Mouse (Mus musculus): Measurements from ENCODE around the gene Kcnrg. TPM values are rescaled to one million over a fixed set of nuclear protein-coding genes. Genes with fewer than 3 reads are reported as not detected.

Gene Kcnrg
- polyA plus RNA-seq (2012; rRNA removed), result not detected in 2 replicates

GRCm38 (mm10) chr14:61607157-61607556, at the start of gene Kcnrg:
Kcnrg (plus strand) TSS chr14:61607457.

GRCm38 (mm10) chr14:61597968-61598367, 9.3 kb upstream of the Kcnrg start, which contains the start of gene Trim13:
Trim13 (plus strand) TSS chr14:61598247.

Other genes starting within 250 kb of the Kcnrg start
- 2.3 and 2.4 TPM in 2 replicates for gene Ebpl, start 247.0 kb upstream of the Kcnrg start, polyA plus RNA-seq (2012; rRNA removed)
- 2.3 and 3.2 TPM in 2 replicates for gene Kpna3, start 167.6 kb upstream of the Kcnrg start, polyA plus RNA-seq (2012; rRNA removed)
- 18.0 and 22.7 TPM in 2 replicates for gene Spryd7, start 50.6 kb upstream of the Kcnrg start, polyA plus RNA-seq (2012; rRNA removed)
- gene Trim13, start 9.2 kb upstream of the Kcnrg start, polyA plus RNA-seq (2012; rRNA removed), result 0.58 and 0.68 TPM in 2 replicates